Mouse (Mus musculus): Measurements from ENCODE around the gene I830077J02Rik. TPM values are rescaled to one million over a fixed set of nuclear protein-coding genes. Genes with fewer than 3 reads are reported as not detected.

Gene I830077J02Rik
- polyA plus RNA-seq, 1 experiment from 2014 or later, result not detected

Other genes with a start within 250 kb of the I830077J02Rik start
- gene Ddx20, start 245.1 kb downstream of the I830077J02Rik start, polyA plus RNA-seq (2015; fragmentation: Nextera tagmentation; extraction: Ambion mirVana), result 31.6 and 35.3 TPM in 2 replicates
- gene Inka2, start 228.1 kb downstream of the I830077J02Rik start, polyA plus RNA-seq (2015; fragmentation: Nextera tagmentation; extraction: Ambion mirVana), result 3.2 and 3.9 TPM in 2 replicates
- 67.7 and 87.5 TPM in 2 replicates for gene Rap1a, start 131.3 kb downstream of the I830077J02Rik start, polyA plus RNA-seq (2015; fragmentation: Nextera tagmentation; extraction: Ambion mirVana)
- 0.11 TPM in 1 of 2 replicates, not detected in the other for gene Adora3, start 61.8 kb downstream of the I830077J02Rik start, polyA plus RNA-seq (2015; fragmentation: Nextera tagmentation; extraction: Ambion mirVana)
- 0.58 TPM in 1 of 2 replicates, not detected in the other for gene Tmigd3, start 61.8 kb downstream of the I830077J02Rik start, polyA plus RNA-seq (2015; fragmentation: Nextera tagmentation; extraction: Ambion mirVana)
- gene Wdr77, start 26.7 kb upstream of the I830077J02Rik start, polyA plus RNA-seq (2015; fragmentation: Nextera tagmentation; extraction: Ambion mirVana), result 111 and 118 TPM in 2 replicates
- 482 and 504 TPM in 2 replicates for gene Atp5f1, start 27.4 kb upstream of the I830077J02Rik start, polyA plus RNA-seq (2015; fragmentation: Nextera tagmentation; extraction: Ambion mirVana)
- 3.8 and 3.9 TPM in 2 replicates for gene Ovgp1, start 41.0 kb upstream of the I830077J02Rik start, polyA plus RNA-seq (2015; fragmentation: Nextera tagmentation; extraction: Ambion mirVana)
- 3.4 and 3.6 TPM in 2 replicates for gene Pifo, start 82.0 kb upstream of the I830077J02Rik start, polyA plus RNA-seq (2015; fragmentation: Nextera tagmentation; extraction: Ambion mirVana)
- gene Chil5, start 100.2 kb upstream of the I830077J02Rik start, polyA plus RNA-seq (2015; fragmentation: Nextera tagmentation; extraction: Ambion mirVana), result not detected in 2 replicates
- gene Chia1, start 180.6 kb upstream of the I830077J02Rik start, polyA plus RNA-seq (2015; fragmentation: Nextera tagmentation; extraction: Ambion mirVana), result 0.57 TPM in 2 replicates
- 0.27 TPM in 1 of 2 replicates, not detected in the other for gene Chil3, start 234.9 kb upstream of the I830077J02Rik start, polyA plus RNA-seq (2015; fragmentation: Nextera tagmentation; extraction: Ambion mirVana)

Measured in forebrain, embryonic 16.5 days (tissue).